Mouse (Mus musculus) embryonic facial prominence, embryonic 14.5 days (tissue): ENCODE measurements around the gene Igf1r. TPM values are rescaled to one million over a fixed set of nuclear protein-coding genes. Genes with fewer than 3 reads are reported as not detected.
A peak's percentile ranks its signal among the peaks of the same experiment; 100 is the strongest.

Experiments
- ATAC-seq: fragments of 200-750 bp; cut with Nextera tagmentation; 2 replicates; pipeline ENCODE4 v1.8.0; 2017; ENCODE audit warnings: low read depth, moderate number of reproducible peaks, moderate TSS enrichment
- DNase-seq: peaks from one replicate; pipeline ENCODE4 v3.0.0-alpha.2; 2015; ENCODE audit warnings: low spot score
- H3K27ac ChIP-seq: fragments of 300-500 bp; sonication (generic); replicated peaks from 2 replicates; pipeline ENCODE4 v1.5.1; 2014; ENCODE audit warnings: low read depth, mild to moderate bottlenecking, low read length, moderate library complexity
- H3K27me3 ChIP-seq: fragments of 300-500 bp; sonication (generic); replicated peaks from 2 replicates; pipeline ENCODE4 v1.6.1; 2014; ENCODE audit warnings: low read length; ENCODE audit not compliant: control insufficient read depth, insufficient read depth
- H3K36me3 ChIP-seq: fragments of 300-500 bp; sonication (generic); 2 replicates; pipeline ENCODE4 v1.6.1; 2014; ENCODE audit warnings: low read length, mixed read lengths; ENCODE audit not compliant: control insufficient read depth, insufficient read depth
- H3K4me1 ChIP-seq: fragments of 300-500 bp; sonication (generic); 2 replicates; pipeline ENCODE4 v1.6.1; 2014; ENCODE audit warnings: antibody characterized with exemption, low read length; ENCODE audit not compliant: control insufficient read depth, insufficient read depth
- H3K4me2 ChIP-seq: fragments of 300-500 bp; sonication (generic); 2 replicates; pipeline ENCODE4 v1.6.1; 2014; ENCODE audit warnings: low read depth, mild to moderate bottlenecking, low read length, moderate library complexity, mixed read lengths
- H3K4me3 ChIP-seq: fragments of 300-500 bp; sonication (generic); 2 replicates; pipeline ENCODE4 v1.5.1; 2014; ENCODE audit warnings: low read depth, mild to moderate bottlenecking, low read length
- H3K9ac ChIP-seq: fragments of 300-500 bp; sonication (generic); 2 replicates; pipeline ENCODE4 v1.6.1; 2014; ENCODE audit warnings: low read depth, mild to moderate bottlenecking, low read length, moderate library complexity, mixed read lengths
- H3K9me3 ChIP-seq: fragments of 300-500 bp; sonication (generic); 2 replicates; pipeline ENCODE4 v1.6.1; 2016; ENCODE audit warnings: low read length; ENCODE audit not compliant: control insufficient read depth
- WGBS: fragments of 180-500 bp; shearing (Covaris S2); extraction: QIAGEN DNeasy Blood & Tissue Kit; methylation state at CpG from one replicate; pipeline ENCODE4 v1.1.7; 2014; 5-methylcytosine and 5-hydroxymethylcytosine counted together
- polyA plus RNA-seq: library from polyadenylated mRNA; unstranded; fragments of >200 nt; fragmentation: Nextera tagmentation; extraction: Ambion mirVana; gene quantifications from 2 replicates; pipeline ENCODE4 v1.2.1, GENCODE M21; 2014

Gene Igf1r
- 16.8 and 20.2 TPM in 2 replicates for polyA plus RNA-seq

GRCm38 (mm10) chr7:67952777-67953700 lies at the start of gene Igf1r:
Gene Igf1r, plus strand, starts transcription at chr7:67952827.
- no peak for ATAC-seq
- DNase-seq: peak; percentile 63
- Histone ChIP-seq H3K4me1 (peaks cover 27% of the 10 kb centered on the region), H3K27ac (peak within 1 kb of the TSS; percentile 100), H3K9ac (peak within 1 kb of the TSS; percentile 98), H3K9me3 (no peaks in the 10 kb centered on the region), H3K4me3 (peak within 1 kb of the TSS; percentile 76), H3K36me3 (no peaks in the 10 kb centered on the region), H3K27me3 (no peaks in the 10 kb centered on the region), H3K4me2 (peak within 1 kb of the TSS; percentile 85)
- WGBS: under 1% methylated on average over 40 of the region's 62 CpGs

- Histone ChIP-seq H3K4me3 (no peak overlapping the region), H3K9me3 (no peaks in the 10 kb centered on the region), H3K4me1 (peaks cover 13% of the 10 kb centered on the region), H3K9ac (no peak overlapping the region), H3K27ac (no peak overlapping the region), H3K4me2 (no peak overlapping the region), H3K36me3 (no peaks in the 10 kb centered on the region), H3K27me3 (no peaks in the 10 kb centered on the region)
- DNase-seq (no peak), ATAC-seq (no peak)
- WGBS: 91% methylated on average over 2 of the region's 2 CpGs
These were observed 46.3 kb upstream of the Igf1r start for GRCm38 (mm10) chr7:67906358-67906757.

GRCm38 (mm10) chr7:67907786-67908400 lies 44.7 kb upstream of the Igf1r start:
- H3K36me3 ChIP-seq: no peaks in the 10 kb centered on the region
- ATAC-seq: no peak
- WGBS: 66% methylated on average over 9 of the region's 9 CpGs
- H3K27ac ChIP-seq: no peak overlapping the region
- H3K4me1 ChIP-seq: peaks cover 14% of the 10 kb centered on the region
- no peak overlapping the region for H3K4me3 ChIP-seq
- no peak overlapping the region for H3K9ac ChIP-seq
- no peaks in the 10 kb centered on the region for H3K27me3 ChIP-seq
- H3K9me3 ChIP-seq: no peaks in the 10 kb centered on the region
- no peak overlapping the region for H3K4me2 ChIP-seq
- no peak for DNase-seq

- peak overlapping the region; percentile 20 for H3K4me3 ChIP-seq
- H3K27me3 ChIP-seq: no peaks in the 10 kb centered on the region
- H3K9ac ChIP-seq: peak overlapping the region; percentile 45; the same call in 1 of the 2 replicates
- no peaks in the 10 kb centered on the region for H3K36me3 ChIP-seq
- no peaks in the 10 kb centered on the region for H3K9me3 ChIP-seq
- H3K4me1 ChIP-seq: peaks cover 14% of the 10 kb centered on the region
- ATAC-seq (peak; percentile 75; the same call in 1 of the 2 replicates), DNase-seq (peak; percentile 92)
- peak overlapping the region; percentile 89 for H3K27ac ChIP-seq
- WGBS: 11% methylated on average over 10 of the region's 10 CpGs
- H3K4me2 ChIP-seq: peak overlapping the region; percentile 49
These were observed 42.1 kb upstream of the Igf1r start for GRCm38 (mm10) chr7:67910528-67910927.

GRCm38 (mm10) chr7:67910947-67911346 lies 41.7 kb upstream of the Igf1r start:
- Histone ChIP-seq H3K4me2 (peak overlapping the region; percentile 49), H3K27ac (peak overlapping the region; percentile 89), H3K4me3 (peak overlapping the region; percentile 20), H3K36me3 (no peaks in the 10 kb centered on the region), H3K4me1 (peaks cover 14% of the 10 kb centered on the region), H3K9me3 (no peaks in the 10 kb centered on the region), H3K9ac (peak overlapping the region; percentile 45), H3K27me3 (no peaks in the 10 kb centered on the region)
- peak; percentile 80 for DNase-seq
- peak; percentile 55; the same call in 1 of the 2 replicates for ATAC-seq
- 17% methylated on average over 3 of the region's 3 CpGs for WGBS

GRCm38 (mm10) chr7:67911841-67912240 lies 40.8 kb upstream of the Igf1r start:
- ATAC-seq: no peak
- Histone ChIP-seq H3K9me3 (no peaks in the 10 kb centered on the region), H3K4me2 (no peak overlapping the region), H3K9ac (no peak overlapping the region), H3K27me3 (no peaks in the 10 kb centered on the region), H3K4me3 (no peak overlapping the region), H3K27ac (0 out of 2 replicates have a peak overlapping the region, but pooled peaks have one; percentile 16), H3K4me1 (peaks cover 14% of the 10 kb centered on the region), H3K36me3 (no peaks in the 10 kb centered on the region)
- WGBS: 39% methylated on average over 6 of the region's 6 CpGs
- no peak for DNase-seq

- no peak overlapping the region for H3K4me2 ChIP-seq
- H3K27ac ChIP-seq: no peak overlapping the region
- no peaks in the 10 kb centered on the region for H3K27me3 ChIP-seq
- no peaks in the 10 kb centered on the region for H3K36me3 ChIP-seq
- no peak overlapping the region for H3K9ac ChIP-seq
- no peak for ATAC-seq
- WGBS: 68% methylated on average over 8 of the region's 8 CpGs
- no peaks in the 10 kb centered on the region for H3K9me3 ChIP-seq
- no peak for DNase-seq
- H3K4me1 ChIP-seq: no peaks in the 10 kb centered on the region
- H3K4me3 ChIP-seq: no peak overlapping the region
These were observed 35.7 kb upstream of the Igf1r start for GRCm38 (mm10) chr7:67916960-67917359.

- H3K4me2 ChIP-seq: no peak overlapping the region
- no peak for ATAC-seq
- no peak overlapping the region for H3K4me3 ChIP-seq
- no peak for DNase-seq
- no peaks in the 10 kb centered on the region for H3K27me3 ChIP-seq
- no peak overlapping the region for H3K27ac ChIP-seq
- H3K9ac ChIP-seq: no peak overlapping the region
- H3K36me3 ChIP-seq: no peaks in the 10 kb centered on the region
- no peaks in the 10 kb centered on the region for H3K9me3 ChIP-seq
- no peaks in the 10 kb centered on the region for H3K4me1 ChIP-seq
- 89% methylated on average over 2 of the region's 2 CpGs for WGBS
These were observed 34.9 kb upstream of the Igf1r start for GRCm38 (mm10) chr7:67917753-67918152.
